Mouse (Mus musculus): ENCODE measurements around the gene Mydgf. TPM values are rescaled to one million over a fixed set of nuclear protein-coding genes. Genes with fewer than 3 reads are reported as not detected.

Mydgf gene
- polyA plus RNA-seq, 1 experiment from 2014 or later = 80.7 TPM

GRCm38 (mm10) chr17:56149897-56150296 lies 33.8 kb downstream of the Mydgf start:
- peaks cover 95% of the 10 kb centered on the region for H3K27me3 ChIP-seq (ENCODE audit: low read depth, poor library complexity, severe bottlenecking)
- no peaks in the 10 kb centered on the region for H3K36me3 ChIP-seq
- no peak for DNase-seq (ENCODE audit: low spot score)
- WGBS = 46% methylated on average over 2 of the region's 2 CpGs
- H3K4me3 ChIP-seq = no peak overlapping the region
- no peaks in the 10 kb centered on the region for H3K9me3 ChIP-seq (replicated peaks)
- no peak overlapping the region for H3K27ac ChIP-seq
- peaks cover 21% of the 10 kb centered on the region for H3K4me1 ChIP-seq

- Histone ChIP-seq H3K4me3 (peak overlapping the region; percentile 32), H3K9me3 (replicated peaks) (no peaks in the 10 kb centered on the region), H3K27ac (0 out of 2 replicates have a peak overlapping the region, but pooled peaks have one; percentile 9), H3K4me1 (peaks cover 21% of the 10 kb centered on the region), H3K36me3 (no peaks in the 10 kb centered on the region), H3K27me3 (ENCODE audit: low read depth, poor library complexity, severe bottlenecking) (peaks cover 97% of the 10 kb centered on the region)
- WGBS = 2% methylated on average over 30 of the region's 30 CpGs
- DNase-seq (ENCODE audit: low spot score) = no peak
Observed at GRCm38 (mm10) chr17:56148790-56149618, 34.7 kb downstream of the Mydgf start.

GRCm38 (mm10) chr17:56148280-56148679 lies 35.4 kb downstream of the Mydgf start:
- Histone ChIP-seq H3K27ac (no peak overlapping the region), H3K4me3 (peak overlapping the region; percentile 32; the same call in 1 of the 2 replicates), H3K27me3 (ENCODE audit: low read depth, poor library complexity, severe bottlenecking) (peaks cover 97% of the 10 kb centered on the region), H3K36me3 (no peaks in the 10 kb centered on the region), H3K9me3 (replicated peaks) (no peaks in the 10 kb centered on the region), H3K4me1 (peaks cover 14% of the 10 kb centered on the region)
- 20% methylated on average over 9 of the region's 9 CpGs for WGBS
- DNase-seq (ENCODE audit: low spot score) = no peak

- peaks cover 98% of the 10 kb centered on the region for H3K27me3 ChIP-seq (ENCODE audit: low read depth, poor library complexity, severe bottlenecking)
Observed at GRCm38 (mm10) chr17:56147420-56147819, 36.3 kb downstream of the Mydgf start.

GRCm38 (mm10) chr17:56146131-56146530 lies 37.6 kb downstream of the Mydgf start:
- H3K27ac ChIP-seq = no peak overlapping the region
- no peaks in the 10 kb centered on the region for H3K36me3 ChIP-seq
- no peaks in the 10 kb centered on the region for H3K9me3 ChIP-seq (replicated peaks)
- peaks cover 100% of the 10 kb centered on the region for H3K27me3 ChIP-seq (ENCODE audit: low read depth, poor library complexity, severe bottlenecking)
- H3K4me1 ChIP-seq = peaks cover 30% of the 10 kb centered on the region
- DNase-seq (ENCODE audit: low spot score) = no peak
- 13% methylated on average over 9 of the region's 9 CpGs for WGBS
- no peak overlapping the region for H3K4me3 ChIP-seq

More at GRCm38 (mm10) chr17:56147420-56147819, 36.3 kb downstream of the Mydgf start:
- Histone ChIP-seq H3K9me3 (replicated peaks) (no peaks in the 10 kb centered on the region), H3K4me1 (peaks cover 17% of the 10 kb centered on the region), H3K36me3 (no peaks in the 10 kb centered on the region), H3K27ac (no peak overlapping the region), H3K4me3 (no peak overlapping the region)
- no peak for DNase-seq (ENCODE audit: low spot score)
- WGBS = 59% methylated on average over 12 of the region's 12 CpGs

- Histone ChIP-seq H3K4me3 (no peak overlapping the region), H3K9me3 (replicated peaks) (no peaks in the 10 kb centered on the region), H3K27ac (no peak overlapping the region), H3K27me3 (ENCODE audit: low read depth, poor library complexity, severe bottlenecking) (peaks cover 100% of the 10 kb centered on the region), H3K36me3 (no peaks in the 10 kb centered on the region), H3K4me1 (peaks cover 42% of the 10 kb centered on the region)
- no peak for DNase-seq (ENCODE audit: low spot score)
- 72% methylated on average over 9 of the region's 9 CpGs for WGBS
Observed at GRCm38 (mm10) chr17:56144546-56144945, 39.2 kb downstream of the Mydgf start.

- Histone ChIP-seq H3K4me1 (peaks cover 47% of the 10 kb centered on the region), H3K27ac (peak overlapping the region; percentile 38), H3K36me3 (no peaks in the 10 kb centered on the region), H3K27me3 (ENCODE audit: low read depth, poor library complexity, severe bottlenecking) (peaks cover 100% of the 10 kb centered on the region), H3K9me3 (replicated peaks) (no peaks in the 10 kb centered on the region), H3K4me3 (peak overlapping the region; percentile 53)
- DNase-seq (ENCODE audit: low spot score) = peak; percentile 77
- whole genome bisulfite sequencing = under 1% methylated on average over 35 of the region's 47 CpGs
Observed at GRCm38 (mm10) chr17:56141702-56142605, 41.8 kb downstream of the Mydgf start.

GRCm38 (mm10) chr17:56139858-56140595 lies 43.7 kb downstream of the Mydgf start, which contains the start of gene Sema6b:
Gene Sema6b (minus strand): TSS chr17:56140343.
- H3K9me3 ChIP-seq (replicated peaks) = no peaks in the 10 kb centered on the region
- 2% methylated on average over 79 of the region's 79 CpGs for WGBS
- no peaks in the 10 kb centered on the region for H3K36me3 ChIP-seq
- DNase-seq (ENCODE audit: low spot score) = peak; percentile 85
- H3K4me3 ChIP-seq = peak within 1 kb of the TSS; percentile 73
- peaks cover 47% of the 10 kb centered on the region for H3K4me1 ChIP-seq
- H3K27ac ChIP-seq = peak within 1 kb of the TSS; percentile 31
- H3K27me3 ChIP-seq (ENCODE audit: low read depth, poor library complexity, severe bottlenecking) = peaks cover 100% of the 10 kb centered on the region

- Histone ChIP-seq H3K4me3 (peak overlapping the region; percentile 73), H3K27me3 (ENCODE audit: low read depth, poor library complexity, severe bottlenecking) (peaks cover 94% of the 10 kb centered on the region), H3K4me1 (peaks cover 53% of the 10 kb centered on the region), H3K9me3 (replicated peaks) (no peaks in the 10 kb centered on the region), H3K27ac (peak overlapping the region; percentile 26; the same call in 1 of the 2 replicates), H3K36me3 (no peaks in the 10 kb centered on the region)
- no peak for DNase-seq (ENCODE audit: low spot score)
- WGBS = 5% methylated on average over 21 of the region's 21 CpGs
Observed at GRCm38 (mm10) chr17:56139355-56139754, 44.4 kb downstream of the Mydgf start.

- no peaks in the 10 kb centered on the region for H3K36me3 ChIP-seq
- H3K27me3 ChIP-seq (ENCODE audit: low read depth, poor library complexity, severe bottlenecking) = peaks cover 80% of the 10 kb centered on the region
- WGBS = 15% methylated on average over 25 of the region's 25 CpGs
- no peaks in the 10 kb centered on the region for H3K9me3 ChIP-seq (replicated peaks)
- H3K4me1 ChIP-seq = peaks cover 66% of the 10 kb centered on the region
- peak overlapping the region; percentile 16; the same call in 1 of the 2 replicates for H3K4me3 ChIP-seq
- no peak for DNase-seq (ENCODE audit: low spot score)
- no peak overlapping the region for H3K27ac ChIP-seq
Observed at GRCm38 (mm10) chr17:56137839-56138613, 45.7 kb downstream of the Mydgf start.

- Histone ChIP-seq H3K4me1 (peaks cover 59% of the 10 kb centered on the region), H3K4me3 (no peak overlapping the region), H3K9me3 (replicated peaks) (no peaks in the 10 kb centered on the region), H3K27ac (no peak overlapping the region), H3K36me3 (no peaks in the 10 kb centered on the region), H3K27me3 (ENCODE audit: low read depth, poor library complexity, severe bottlenecking) (peaks cover 66% of the 10 kb centered on the region)
- DNase-seq (ENCODE audit: low spot score) = no peak
- WGBS = 88% methylated on average over 7 of the region's 7 CpGs
Observed at GRCm38 (mm10) chr17:56136558-56136957, 47.2 kb downstream of the Mydgf start.

Measured in limb, embryonic 10.5 days (tissue).